8 mouse cellular contexts compared by ENCODE assay signal in the genomic region with DNA sequence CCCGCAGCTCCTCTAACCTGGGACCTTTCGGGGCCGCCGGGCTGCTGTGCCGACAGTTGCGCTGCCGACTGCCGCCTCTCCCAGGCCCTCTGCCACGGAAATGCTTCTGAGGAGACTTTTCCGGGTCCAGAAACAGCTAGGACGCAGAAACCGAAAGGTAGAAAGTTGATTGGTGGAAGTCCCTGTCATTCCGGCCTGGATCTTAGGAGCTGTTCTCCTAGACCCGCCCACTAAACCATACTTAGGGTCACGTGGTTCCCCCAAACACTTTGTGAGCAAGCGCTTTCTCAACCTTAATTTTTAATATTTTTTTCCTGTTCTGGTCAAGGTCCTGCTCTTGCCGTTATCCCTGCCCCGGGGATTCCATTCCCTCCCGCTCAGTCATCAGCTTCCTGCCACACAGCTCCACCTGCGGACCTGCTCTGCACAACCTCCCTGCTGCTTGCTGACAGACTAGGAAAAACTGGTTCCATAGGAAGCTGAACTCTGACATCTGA. TPM values are rescaled to one million over a fixed set of nuclear protein-coding genes. Genes with fewer than 3 reads are reported as not detected.
DNase-seq lines count a peak whose midpoint lies in the region; ATAC-seq lines count a peak whose summit lies in the region.
"Not testable (repeated sequence)": the region's sequence is repeated elsewhere in the genome, so short reads cannot be mapped to it uniquely, and the experiment has no call there.

A gene (minus strand): TSS at position 108 of the 497 bp plus-strand sequence.

- peak; percentile 99 for ATAC-seq in intestine, embryonic 14.5 days (replicated peaks; ENCODE audit: low FRiP score, low TSS enrichment, low read depth)

- DNase-seq in adrenal gland, adult 18-20 months (ENCODE audit: low spot score in 2 of 2): peak; percentile 71 to 73
- DNase-seq in embryo, embryonic 11 days: peak; percentile 96
- DNase-seq in gastrocnemius, postnatal 25 days: peak; percentile 85
- DNase-seq in intestine, embryonic 14.5 days (ENCODE audit: low spot score): peak; percentile 91
- peak; percentile 97 to 98 for DNase-seq in left cerebral cortex, postnatal 14 days (ENCODE audit: low spot score in 2 of 2)
- peak; percentile 95 for DNase-seq in mesoderm, embryonic 11.5 days (ENCODE audit: low read depth, low spot score)
- DNase-seq in right cerebral cortex, postnatal 36 days (ENCODE audit: low spot score in 2 of 2): peak; percentile 88 to 96
- DNase-seq in yolk sac, embryonic 10.5 days (ENCODE audit: low spot score): peak; percentile 91

- intact Hi-C loops in left cerebral cortex, postnatal 14 days (cut with DNase I): loop anchor here (10.0 kb wide), 1 partner anchor 90 kb away; a partner anchor contains a TSS

- H3K9me3 ChIP-seq in intestine, embryonic 14.5 days (ENCODE audit: control insufficient read depth, low read length): not testable (repeated sequence)

- H3K4me3 ChIP-seq in intestine, embryonic 14.5 days (ENCODE audit: low read depth, low read length): peak within 1 kb of the TSS; percentile 50

- under 1% methylated on average over 20 of the region's 20 CpGs for WGBS in intestine, embryonic 14.5 days

- peak within 1 kb of the TSS; percentile 48 for H3K4me2 ChIP-seq in intestine, embryonic 14.5 days (ENCODE audit: low read length)

- H3K36me3 ChIP-seq in intestine, embryonic 14.5 days (ENCODE audit: control insufficient read depth, insufficient read depth, low read length): not testable (repeated sequence)

- not testable (repeated sequence) for H3K4me1 ChIP-seq in intestine, embryonic 14.5 days (replicated peaks; ENCODE audit: control insufficient read depth, insufficient read depth, low read length)

- H3K27me3 ChIP-seq in intestine, embryonic 14.5 days (replicated peaks; ENCODE audit: control insufficient read depth, insufficient read depth, low read length): not testable (repeated sequence)

- peak within 1 kb of the TSS; percentile 59; the same call in 1 of the 2 replicates for H3K27ac ChIP-seq in intestine, embryonic 14.5 days (ENCODE audit: low read depth)

- peak within 1 kb of the TSS; percentile 59 for H3K9ac ChIP-seq in intestine, embryonic 14.5 days (ENCODE audit: low read length)

RNA-seq across cellular contexts. Expression of the gene that starts here (rescaled TPM):
- 1 to 10 TPM; 8.5 to 8.7 TPM for total RNA-seq in adrenal gland, adult 18-20 months (2021)
- total RNA-seq in gastrocnemius, postnatal 25 days (2021): 1 to 10 TPM; 6.5 to 6.8 TPM
- polyA plus RNA-seq in intestine, embryonic 14.5 days (2014; fragmentation: Nextera tagmentation; extraction: Ambion mirVana): 12.1 and 13.2 TPM in 2 replicates
- 10 to 100 TPM; 10.9 to 11.4 TPM for total RNA-seq in left cerebral cortex, postnatal 14 days (2021)

Comparison
In these comparisons a context has a peak if more than half of its experiments do, and no peak if none do; other contexts are left out.
1. Peak in every context shown above with its lines: DNase-seq, ATAC-seq, H3K4me3 ChIP-seq and H3K27ac ChIP-seq.